Mouse (Mus musculus) testis, adult 2 months (tissue): ENCODE data around the gene Syn2. TPM values are rescaled to one million over a fixed set of nuclear protein-coding genes. Genes with fewer than 3 reads are reported as not detected.

ENCODE experiments used
- H3K27ac ChIP-seq: fragments of 200-500 bp; 2 replicates; pipeline ENCODE4 v1.5.1; 2012; ENCODE audit warnings: low read depth, low read length; ENCODE audit not compliant: control insufficient read depth, insufficient read depth
- H3K27me3 ChIP-seq: fragments of 200-500 bp; 2 replicates; pipeline ENCODE4 v1.6.1; 2012; ENCODE audit warnings: mild to moderate bottlenecking, low read length, moderate library complexity; ENCODE audit not compliant: control insufficient read depth, insufficient read depth
- H3K36me3 ChIP-seq: fragments of 200-500 bp; 2 replicates; pipeline ENCODE4 v1.6.1; 2012; ENCODE audit warnings: mild to moderate bottlenecking, low read length; ENCODE audit not compliant: control insufficient read depth, insufficient read depth
- H3K4me1 ChIP-seq: fragments of 200-500 bp; 2 replicates; pipeline ENCODE4 v1.6.1; 2012; ENCODE audit warnings: low read length; ENCODE audit not compliant: control insufficient read depth, insufficient read depth
- H3K4me3 ChIP-seq: fragments of 200-500 bp; 2 replicates; pipeline ENCODE4 v1.5.1; 2012; ENCODE audit warnings: low read depth, mild to moderate bottlenecking, low read length, moderate library complexity, mixed read lengths; ENCODE audit not compliant: control insufficient read depth
- CTCF ChIP-seq: fragments of 200-500 bp; IDR thresholded peaks from 2 replicates; pipeline ENCODE4 v1.5.1; 2012; ENCODE audit warnings: low read depth, mild to moderate bottlenecking, inconsistent platforms, low read length, moderate library complexity; ENCODE audit not compliant: control insufficient read depth, insufficient read depth, insufficient replicate concordance
- POLR2A ChIP-seq: fragments of 200-500 bp; IDR thresholded peaks from 2 replicates; pipeline ENCODE4 v1.6.1; 2012; ENCODE audit warnings: low read depth, mild to moderate bottlenecking, inconsistent platforms, low read length, moderate library complexity; ENCODE audit not compliant: control insufficient read depth
- polyA plus RNA-seq: library from polyadenylated mRNA; depleted of rRNA; stranded (reverse); fragments of >200 nt; gene quantifications from 2 replicates; pipeline ENCODE4 v1.2.3, GENCODE M21; 2012

The Syn2 gene
- polyA plus RNA-seq, 1 experiment: 9.2 TPM

- Histone ChIP-seq H3K4me3 (no peak overlapping the region), H3K27me3 (no peaks in the 10 kb centered on the region), H3K36me3 (no peaks in the 10 kb centered on the region), H3K27ac (no peak overlapping the region), H3K4me1 (no peaks in the 10 kb centered on the region)
- TF ChIP-seq POLR2A (no peak), CTCF (no peak)
These were observed 143.4 kb downstream of the Syn2 start for GRCm38 (mm10) chr6:115278086-115278485.

GRCm38 (mm10) chr6:115279639-115280038, 144.9 kb downstream of the Syn2 start:
- Histone ChIP-seq H3K27ac (no peak overlapping the region), H3K4me1 (no peaks in the 10 kb centered on the region), H3K27me3 (no peaks in the 10 kb centered on the region), H3K36me3 (no peaks in the 10 kb centered on the region), H3K4me3 (no peak overlapping the region)
- TF ChIP-seq POLR2A: no peak
- TF ChIP-seq CTCF: no peak

GRCm38 (mm10) chr6:115284153-115284552, 149.5 kb downstream of the Syn2 start:
- Histone ChIP-seq H3K4me1 (no peaks in the 10 kb centered on the region), H3K4me3 (no peak overlapping the region), H3K27ac (no peak overlapping the region), H3K27me3 (no peaks in the 10 kb centered on the region), H3K36me3 (no peaks in the 10 kb centered on the region)
- TF ChIP-seq CTCF: no peak
- TF ChIP-seq POLR2A: no peak

- TF ChIP-seq POLR2A (no peak), CTCF (no peak)
- Histone ChIP-seq H3K4me3 (no peak overlapping the region), H3K4me1 (no peaks in the 10 kb centered on the region), H3K27ac (no peak overlapping the region), H3K36me3 (no peaks in the 10 kb centered on the region), H3K27me3 (no peaks in the 10 kb centered on the region)
These were observed 151.7 kb downstream of the Syn2 start for GRCm38 (mm10) chr6:115286441-115286840.

GRCm38 (mm10) chr6:115288223-115288622, 153.5 kb downstream of the Syn2 start:
- H3K27me3 ChIP-seq: no peaks in the 10 kb centered on the region
- H3K4me3 ChIP-seq: no peak overlapping the region
- no peaks in the 10 kb centered on the region for H3K36me3 ChIP-seq
- H3K27ac ChIP-seq: no peak overlapping the region
- no peaks in the 10 kb centered on the region for H3K4me1 ChIP-seq
- TF ChIP-seq CTCF: no peak
- no peak for TF ChIP-seq POLR2A

- no peaks in the 10 kb centered on the region for H3K4me1 ChIP-seq
- no peak for TF ChIP-seq CTCF
- TF ChIP-seq POLR2A: no peak
- H3K36me3 ChIP-seq: no peaks in the 10 kb centered on the region
- no peak overlapping the region for H3K4me3 ChIP-seq
- H3K27ac ChIP-seq: no peak overlapping the region
- no peaks in the 10 kb centered on the region for H3K27me3 ChIP-seq
These were observed 155.9 kb downstream of the Syn2 start for GRCm38 (mm10) chr6:115290561-115290960.

- Histone ChIP-seq H3K36me3 (no peaks in the 10 kb centered on the region), H3K4me3 (no peak overlapping the region), H3K27ac (no peak overlapping the region), H3K4me1 (no peaks in the 10 kb centered on the region), H3K27me3 (no peaks in the 10 kb centered on the region)
- TF ChIP-seq POLR2A (no peak), CTCF (no peak)
These were observed 156.4 kb downstream of the Syn2 start for GRCm38 (mm10) chr6:115291068-115291467.

GRCm38 (mm10) chr6:115291823-115292222, 157.1 kb downstream of the Syn2 start:
- H3K4me3 ChIP-seq: no peak overlapping the region
- H3K36me3 ChIP-seq: no peaks in the 10 kb centered on the region
- TF ChIP-seq POLR2A: no peak
- no peak for TF ChIP-seq CTCF
- no peak overlapping the region for H3K27ac ChIP-seq
- no peaks in the 10 kb centered on the region for H3K27me3 ChIP-seq
- H3K4me1 ChIP-seq: no peaks in the 10 kb centered on the region
